Mouse (Mus musculus): ENCODE data around the gene Ftcd.

- no peak for TF ChIP-seq CTCF (conservative IDR thresholded peaks at IDR 0.05; ENCODE audit: insufficient read depth, insufficient read length, low read depth, low read length)
- no peak for TF ChIP-seq POLR2A (IDR thresholded peaks at IDR 0.05; ENCODE audit: low read depth, low read length)
These were observed 21.4 kb upstream of the Ftcd start for GRCm38 (mm10) chr10:76554061-76554460.

Data from kidney, adult 2 months (tissue).